Mouse (Mus musculus) E14TG2a.4 (cell line): ENCODE measurements around the gene Snapc5.

Experiments
- CTCF ChIP-seq: conservative IDR thresholded peaks from 2 replicates; pipeline ENCODE4 v1.5.1; 2014; ENCODE audit warnings: low read length
- POU5F1 ChIP-seq: IDR thresholded peaks from 2 replicates; pipeline ENCODE4 v1.6.1; 2014; ENCODE audit warnings: low read length, borderline replicate concordance

DNA sequence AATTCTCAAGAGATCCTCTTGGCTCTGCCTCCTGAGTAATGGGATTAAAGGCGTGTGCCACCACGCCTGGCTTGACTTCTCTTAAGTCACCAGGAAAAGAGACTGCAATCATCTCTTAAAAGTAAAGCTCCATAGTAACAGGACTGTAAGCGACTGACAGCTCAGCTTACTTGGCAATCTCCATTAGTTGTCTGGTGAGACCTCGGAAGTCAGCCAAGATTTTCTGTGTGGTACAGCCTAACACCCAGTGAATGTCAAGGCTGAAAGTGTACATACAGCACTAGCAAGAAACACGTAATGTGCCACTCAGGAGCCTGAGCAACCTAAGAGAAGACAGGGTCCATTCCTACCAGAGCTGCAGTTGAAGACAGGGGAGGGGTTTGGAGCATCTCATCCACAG, 18.6 kb upstream of the Snapc5 start:
- TF ChIP-seq CTCF (no peak), POU5F1 (no peak)
